Mouse (Mus musculus): Measurements from ENCODE around the gene 4931406P16Rik. TPM values are rescaled to one million over a fixed set of nuclear protein-coding genes. Genes with fewer than 3 reads are reported as not detected.

4931406P16Rik gene
- total and polyA plus RNA-seq, 2 experiments from 2014 or later, result 21.3 to 55.7 TPM

DNA sequence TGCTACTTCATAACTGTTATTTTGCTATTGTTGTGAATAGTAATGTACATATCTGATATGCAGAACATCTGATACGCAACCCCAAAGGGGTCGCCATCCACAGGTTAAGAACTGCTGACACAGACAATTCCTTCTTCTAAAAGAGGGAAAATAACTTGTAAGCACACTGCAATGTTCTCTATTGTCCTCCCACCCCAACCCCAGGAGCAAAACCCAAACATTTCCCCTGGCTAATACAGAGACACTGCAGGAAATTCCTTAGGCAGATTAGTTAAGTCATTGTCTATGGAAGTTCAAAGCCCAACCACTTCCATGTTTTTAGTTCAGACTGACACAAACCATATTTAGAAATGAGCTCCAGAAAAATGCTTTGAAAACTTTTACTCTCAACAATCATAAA, 14.5 kb downstream of the 4931406P16Rik start:
- Histone ChIP-seq H3K4me2 (ENCODE audit: low read depth) (no peak overlapping the region), H3K4me1 (ENCODE audit: insufficient read depth) (no peaks in the 10 kb centered on the region), H3K9me3 (ENCODE audit: low read length) (no peaks in the 10 kb centered on the region), H3K27me3 (ENCODE audit: insufficient read depth, low read length) (no peaks in the 10 kb centered on the region), H3K27ac (ENCODE audit: low read depth, low read length) (no peak overlapping the region), H3K36me3 (ENCODE audit: insufficient read depth) (no peaks in the 10 kb centered on the region), H3K9ac (no peak overlapping the region), H3K4me3 (ENCODE audit: low read depth, low read length) (no peak overlapping the region)
- 85% methylated on average over 2 of the region's 2 CpGs for WGBS
- ATAC-seq (no peak), DNase-seq (no peak)
- TF ChIP-seq CTCF (IDR thresholded peaks at IDR 0.05; ENCODE audit: low read depth), result no peak

DNA sequence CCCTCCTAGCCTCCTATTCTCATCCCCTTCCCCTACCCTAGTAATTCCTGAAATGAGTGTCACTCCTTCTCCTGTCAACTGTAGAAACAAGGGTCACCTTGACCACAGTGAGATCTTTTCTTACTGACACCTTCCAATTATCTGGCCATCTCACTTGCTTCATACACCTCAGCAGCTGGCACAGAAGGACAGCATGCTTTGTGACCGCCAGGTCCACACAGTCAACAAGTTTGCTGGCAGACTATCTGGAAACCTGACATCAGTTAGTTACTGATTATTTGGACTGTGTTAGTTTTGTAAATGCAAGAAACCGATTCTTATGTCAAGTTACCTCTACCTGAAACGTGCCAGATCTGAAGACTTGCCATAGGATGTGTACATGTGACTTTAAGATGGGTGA, 17.2 kb downstream of the 4931406P16Rik start:
- 93% methylated on average over 3 of the region's 3 CpGs for WGBS
- TF ChIP-seq CTCF (IDR thresholded peaks at IDR 0.05; ENCODE audit: low read depth), result no peak
- H3K27ac ChIP-seq (ENCODE audit: low read depth, low read length), result no peak overlapping the region
- no peak overlapping the region for H3K9ac ChIP-seq
- no peak overlapping the region for H3K4me3 ChIP-seq (ENCODE audit: low read depth, low read length)
- no peak for ATAC-seq
- DNase-seq, result no peak
- no peaks in the 10 kb centered on the region for H3K4me1 ChIP-seq (ENCODE audit: insufficient read depth)
- no peaks in the 10 kb centered on the region for H3K36me3 ChIP-seq (ENCODE audit: insufficient read depth)
- H3K4me2 ChIP-seq (ENCODE audit: low read depth), result no peak overlapping the region
- no peaks in the 10 kb centered on the region for H3K27me3 ChIP-seq (ENCODE audit: insufficient read depth, low read length)
- no peaks in the 10 kb centered on the region for H3K9me3 ChIP-seq (ENCODE audit: low read length)

DNA sequence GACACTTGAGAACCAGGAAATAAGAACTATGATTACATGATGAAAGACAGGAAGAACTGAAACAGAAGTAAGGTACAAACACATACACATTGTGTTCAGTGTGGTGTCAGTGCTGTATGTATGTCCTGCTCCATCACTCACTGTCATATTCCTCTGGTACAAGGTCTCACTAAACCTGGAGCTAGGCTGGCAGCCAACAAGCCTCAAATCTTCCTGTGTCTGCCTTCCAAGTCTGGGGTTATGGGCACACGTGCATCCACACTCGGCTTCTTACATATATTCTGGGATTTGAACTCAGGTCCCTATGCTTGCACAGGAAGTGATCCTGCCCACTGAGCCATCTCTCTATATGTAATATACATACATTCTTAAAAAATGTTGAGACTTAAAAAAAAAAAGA, 20.7 kb downstream of the 4931406P16Rik start:
- Histone ChIP-seq H3K9ac (no peak overlapping the region), H3K27me3 (ENCODE audit: insufficient read depth, low read length) (no peaks in the 10 kb centered on the region), H3K4me3 (ENCODE audit: low read depth, low read length) (no peak overlapping the region), H3K36me3 (ENCODE audit: insufficient read depth) (no peaks in the 10 kb centered on the region), H3K4me2 (ENCODE audit: low read depth) (no peak overlapping the region), H3K27ac (ENCODE audit: low read depth, low read length) (no peak overlapping the region), H3K9me3 (ENCODE audit: low read length) (no peaks in the 10 kb centered on the region), H3K4me1 (ENCODE audit: insufficient read depth) (no peaks in the 10 kb centered on the region)
- 84% methylated on average over 2 of the region's 2 CpGs for WGBS
- ATAC-seq (no peak), DNase-seq (no peak)
- TF ChIP-seq CTCF (IDR thresholded peaks at IDR 0.05; ENCODE audit: low read depth), result no peak

DNA sequence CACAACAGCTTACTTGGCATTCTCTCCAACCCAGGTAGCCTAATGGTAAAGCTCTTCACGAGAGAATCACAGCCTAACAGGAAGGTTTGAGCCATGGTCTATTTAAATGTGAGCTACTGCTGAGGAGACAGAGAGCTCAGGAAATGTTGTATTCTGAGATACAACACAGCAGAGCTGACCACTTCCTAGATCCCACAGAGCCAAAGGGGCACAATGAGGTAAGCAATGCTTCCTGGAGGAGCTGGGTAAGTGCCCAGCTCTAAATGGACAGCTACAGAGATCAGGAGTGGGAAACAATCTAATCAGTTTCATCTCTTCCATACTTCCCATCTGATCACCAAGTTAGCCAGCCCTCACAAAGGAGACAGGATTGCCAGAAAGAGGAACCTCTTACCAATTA, 22.1 kb downstream of the 4931406P16Rik start:
- H3K36me3 ChIP-seq (ENCODE audit: insufficient read depth), result no peaks in the 10 kb centered on the region
- no peaks in the 10 kb centered on the region for H3K9me3 ChIP-seq (ENCODE audit: low read length)
- DNase-seq (no peak), ATAC-seq (no peak)
- no peaks in the 10 kb centered on the region for H3K27me3 ChIP-seq (ENCODE audit: insufficient read depth, low read length)
- H3K4me1 ChIP-seq (ENCODE audit: insufficient read depth), result no peaks in the 10 kb centered on the region
- no peak overlapping the region for H3K27ac ChIP-seq (ENCODE audit: low read depth, low read length)
- WGBS, result 93% methylated on average over 1 of the region's 1 CpGs
- no peak overlapping the region for H3K4me2 ChIP-seq (ENCODE audit: low read depth)
- no peak overlapping the region for H3K9ac ChIP-seq
- no peak for TF ChIP-seq CTCF (IDR thresholded peaks at IDR 0.05; ENCODE audit: low read depth)
- no peak overlapping the region for H3K4me3 ChIP-seq (ENCODE audit: low read depth, low read length)

- ATAC-seq, result no peak
- Histone ChIP-seq H3K4me2 (ENCODE audit: low read depth) (no peak overlapping the region), H3K9ac (no peak overlapping the region), H3K27ac (ENCODE audit: low read depth, low read length) (no peak overlapping the region), H3K36me3 (ENCODE audit: insufficient read depth) (no peaks in the 10 kb centered on the region; the same call in 1 of the 2 replicates), H3K4me3 (ENCODE audit: low read depth, low read length) (no peak overlapping the region), H3K27me3 (ENCODE audit: insufficient read depth, low read length) (no peaks in the 10 kb centered on the region), H3K4me1 (ENCODE audit: insufficient read depth) (no peaks in the 10 kb centered on the region), H3K9me3 (ENCODE audit: low read length) (no peaks in the 10 kb centered on the region)
- no peak for DNase-seq
- TF ChIP-seq CTCF (IDR thresholded peaks at IDR 0.05; ENCODE audit: low read depth), result no peak
Measured at GRCm38 (mm10) chr7:34290450-34291151, 22.8 kb downstream of the 4931406P16Rik start.

DNA sequence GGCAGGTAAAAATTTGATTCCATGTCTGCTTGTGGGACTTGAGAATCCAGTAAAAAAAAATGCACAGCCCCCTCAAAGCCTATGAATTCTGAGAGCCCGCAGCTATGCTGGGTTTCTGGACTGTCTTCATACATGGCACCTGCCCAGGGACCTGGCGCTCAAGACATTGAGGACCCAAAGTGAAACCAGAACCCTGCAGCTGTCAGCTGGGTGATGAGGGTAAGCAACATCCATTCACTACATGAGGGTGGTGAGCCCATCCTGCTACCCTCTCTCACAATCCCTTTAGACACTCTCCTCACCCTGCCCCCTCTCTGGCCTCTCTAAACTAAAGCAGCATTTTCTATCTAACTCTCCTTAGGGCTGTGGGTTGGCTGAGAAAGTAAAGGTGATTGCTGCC, 35.7 kb downstream of the 4931406P16Rik start:
- Histone ChIP-seq H3K9ac (no peak overlapping the region), H3K4me2 (ENCODE audit: low read depth) (no peak overlapping the region), H3K36me3 (ENCODE audit: insufficient read depth) (peaks cover 1% of the 10 kb centered on the region; the same call in 1 of the 2 replicates), H3K4me1 (ENCODE audit: insufficient read depth) (no peaks in the 10 kb centered on the region), H3K9me3 (ENCODE audit: low read length) (no peaks in the 10 kb centered on the region), H3K27ac (ENCODE audit: low read depth, low read length) (no peak overlapping the region), H3K27me3 (ENCODE audit: insufficient read depth, low read length) (no peaks in the 10 kb centered on the region), H3K4me3 (ENCODE audit: low read depth, low read length) (no peak overlapping the region)
- ATAC-seq, result no peak
- DNase-seq, result no peak
- 93% methylated on average over 2 of the region's 2 CpGs for WGBS
- no peak for TF ChIP-seq CTCF (IDR thresholded peaks at IDR 0.05; ENCODE audit: low read depth)

DNA sequence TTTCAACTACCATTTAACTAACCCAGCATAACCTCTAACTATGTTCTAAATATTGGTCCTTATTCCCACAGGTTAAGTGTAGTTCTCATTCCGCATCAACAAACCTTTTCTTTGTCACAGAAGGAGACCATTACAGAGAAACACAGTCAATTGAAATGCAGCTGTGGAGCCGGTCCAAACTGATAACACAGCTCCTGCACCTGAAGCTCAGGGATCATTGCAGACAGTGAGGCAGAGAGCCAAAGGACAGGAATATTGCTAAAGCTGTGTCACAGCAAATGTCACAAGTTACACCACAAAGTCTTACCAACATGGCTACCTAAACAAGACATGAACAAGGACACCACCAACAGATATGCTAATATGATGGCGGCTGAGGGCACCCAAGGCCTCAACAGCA, 37.3 kb downstream of the 4931406P16Rik start:
- no peak for ATAC-seq
- Histone ChIP-seq H3K27me3 (ENCODE audit: insufficient read depth, low read length) (no peaks in the 10 kb centered on the region), H3K27ac (ENCODE audit: low read depth, low read length) (no peak overlapping the region), H3K9ac (no peak overlapping the region), H3K4me3 (ENCODE audit: low read depth, low read length) (no peak overlapping the region), H3K9me3 (ENCODE audit: low read length) (no peaks in the 10 kb centered on the region), H3K36me3 (ENCODE audit: insufficient read depth) (no peaks in the 10 kb centered on the region), H3K4me1 (ENCODE audit: insufficient read depth) (no peaks in the 10 kb centered on the region), H3K4me2 (ENCODE audit: low read depth) (no peak overlapping the region)
- DNase-seq, result no peak
- TF ChIP-seq CTCF (IDR thresholded peaks at IDR 0.05; ENCODE audit: low read depth), result no peak
- 79% methylated on average over 3 of the region's 3 CpGs for WGBS

Data from forebrain, postnatal 0 days (tissue).